Mouse (Mus musculus) left cerebral cortex, adult 9 months (tissue): ENCODE data around the gene Phactr2.

Experiments
- DNase-seq, 2 experiments: peaks; one replicate each; pipeline ENCODE4 v3.0.0; 2022; ENCODE audit warnings: low spot score in 2 of 2

Phactr2 gene

GRCm38 (mm10) chr10:13331405-13332032, 142.7 kb downstream of the Phactr2 start:
- DNase-seq: no peak

- no peak for DNase-seq
These were observed 145.6 kb downstream of the Phactr2 start for GRCm38 (mm10) chr10:13328602-13329001.

- DNase-seq: no peak
These were observed 147.9 kb downstream of the Phactr2 start for GRCm38 (mm10) chr10:13326149-13326873.

- DNase-seq: peak in 1 of 2 experiments; percentile 28
These were observed 150.3 kb downstream of the Phactr2 start for GRCm38 (mm10) chr10:13323806-13324411.

- DNase-seq: no peak
These were observed 150.9 kb downstream of the Phactr2 start for GRCm38 (mm10) chr10:13323139-13323805.

- no peak for DNase-seq
These were observed 159.2 kb downstream of the Phactr2 start for GRCm38 (mm10) chr10:13314999-13315398.

GRCm38 (mm10) chr10:13312576-13312975, 161.6 kb downstream of the Phactr2 start:
- DNase-seq: no peak

- no peak for DNase-seq
These were observed 162.6 kb downstream of the Phactr2 start for GRCm38 (mm10) chr10:13311612-13312011.

- no peak for DNase-seq
These were observed 164.1 kb downstream of the Phactr2 start for GRCm38 (mm10) chr10:13310075-13310474.

- DNase-seq: no peak
These were observed 169.5 kb downstream of the Phactr2 start for GRCm38 (mm10) chr10:13304641-13305241.

GRCm38 (mm10) chr10:13303271-13304265, 170.6 kb downstream of the Phactr2 start:
- no peak for DNase-seq

GRCm38 (mm10) chr10:13300601-13301000, 173.6 kb downstream of the Phactr2 start:
- no peak for DNase-seq

GRCm38 (mm10) chr10:13300196-13300595, 174.0 kb downstream of the Phactr2 start:
- no peak for DNase-seq

GRCm38 (mm10) chr10:13294886-13295285, 179.3 kb downstream of the Phactr2 start:
- no peak for DNase-seq

- DNase-seq: no peak
These were observed 182.2 kb downstream of the Phactr2 start for GRCm38 (mm10) chr10:13292026-13292425.

GRCm38 (mm10) chr10:13289252-13289961, 184.8 kb downstream of the Phactr2 start:
- peak in 1 of 2 experiments; percentile 22 for DNase-seq

GRCm38 (mm10) chr10:13288296-13288695, 185.9 kb downstream of the Phactr2 start:
- DNase-seq: no peak

GRCm38 (mm10) chr10:13283441-13283840, 190.8 kb downstream of the Phactr2 start:
- DNase-seq: peak in 1 of 2 experiments; percentile 6

- DNase-seq: no peak
These were observed 193.8 kb downstream of the Phactr2 start for GRCm38 (mm10) chr10:13280298-13280853.

- no peak for DNase-seq
These were observed 197.9 kb downstream of the Phactr2 start for GRCm38 (mm10) chr10:13276298-13276697.
